Mouse (Mus musculus) liver, adult (tissue): ENCODE measurements around the gene Sec14l5.

ENCODE experiments used
- GATA4 ChIP-seq: IDR thresholded peaks from 2 replicates; pipeline ENCODE4 v1.6.1; 2014; ENCODE audit warnings: mild to moderate bottlenecking, low read length; ENCODE audit not compliant: insufficient replicate concordance

The Sec14l5 gene

DNA sequence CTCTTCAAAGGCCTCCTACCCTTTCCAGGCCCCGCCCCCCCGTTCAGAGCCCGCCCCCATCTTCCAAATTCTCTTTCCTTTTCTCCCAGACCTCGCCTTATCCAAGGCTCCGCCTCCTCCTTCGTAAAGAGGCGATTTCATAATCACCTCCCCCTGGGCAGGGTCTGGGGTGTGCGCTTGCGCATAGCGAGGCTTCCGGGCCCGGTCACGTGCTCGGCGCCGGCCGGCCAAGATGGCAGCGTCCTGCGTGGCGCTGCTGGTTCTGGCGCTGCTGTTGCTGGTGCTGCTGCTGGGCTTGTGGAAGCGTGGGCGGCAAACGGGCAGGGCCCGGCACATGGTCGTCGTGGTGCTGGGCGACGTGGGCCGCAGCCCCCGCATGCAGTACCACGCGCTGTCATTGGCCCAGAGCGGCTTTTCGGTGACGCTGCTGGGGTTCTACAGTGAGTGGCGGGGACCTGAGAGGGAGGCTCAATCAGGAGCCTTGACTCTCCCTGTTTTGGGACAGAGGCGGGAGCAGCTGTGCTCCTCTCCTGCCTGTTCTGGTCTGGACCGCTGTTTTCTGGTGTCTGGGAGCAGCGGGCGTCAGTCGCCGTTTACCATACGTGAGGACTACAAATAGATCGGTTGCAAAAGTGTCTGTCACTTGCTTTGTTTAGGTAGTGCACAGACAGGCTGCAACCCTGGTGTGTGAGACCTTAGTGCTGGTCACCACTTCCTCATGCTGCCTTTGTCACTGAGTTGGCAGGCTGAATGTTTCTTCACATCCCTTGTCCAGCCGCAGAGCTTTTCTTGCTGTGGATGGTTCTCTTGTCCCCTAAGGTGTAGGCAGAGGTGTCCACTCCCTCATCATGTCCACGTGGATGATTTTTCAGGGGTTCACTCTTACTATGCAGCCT is 86.8 kb downstream of the Sec14l5 start, which contains the start of gene Alg1:
TSS of gene Alg1 (plus strand) at position 204 of the 896 bp plus-strand sequence.
- peak; percentile 36; the same call in 1 of the 2 replicates for TF ChIP-seq GATA4
